Mouse (Mus musculus): ENCODE results near the gene Otoa. TPM values are rescaled to one million over a fixed set of nuclear protein-coding genes. Genes with fewer than 3 reads are reported as not detected.
A peak's percentile ranks its signal among the peaks of the same experiment; 100 is the strongest.

The Otoa gene
- polyA plus RNA-seq, 1 experiment: 0.46 TPM

GRCm38 (mm10) chr7:121053071-121053470 lies 28.4 kb upstream of the Otoa start:
- TF ChIP-seq POLR2A (IDR thresholded peaks at IDR 0.05; ENCODE audit: borderline replicate concordance, extremely low read depth, insufficient read depth, insufficient read length, poor library complexity, severe bottlenecking): no peak
- no peak for TF ChIP-seq CTCF (IDR thresholded peaks at IDR 0.05; ENCODE audit: borderline replicate concordance, extremely low read depth, insufficient read depth, insufficient read length)
- no peak for DNase-seq (ENCODE audit: low read depth)

DNA sequence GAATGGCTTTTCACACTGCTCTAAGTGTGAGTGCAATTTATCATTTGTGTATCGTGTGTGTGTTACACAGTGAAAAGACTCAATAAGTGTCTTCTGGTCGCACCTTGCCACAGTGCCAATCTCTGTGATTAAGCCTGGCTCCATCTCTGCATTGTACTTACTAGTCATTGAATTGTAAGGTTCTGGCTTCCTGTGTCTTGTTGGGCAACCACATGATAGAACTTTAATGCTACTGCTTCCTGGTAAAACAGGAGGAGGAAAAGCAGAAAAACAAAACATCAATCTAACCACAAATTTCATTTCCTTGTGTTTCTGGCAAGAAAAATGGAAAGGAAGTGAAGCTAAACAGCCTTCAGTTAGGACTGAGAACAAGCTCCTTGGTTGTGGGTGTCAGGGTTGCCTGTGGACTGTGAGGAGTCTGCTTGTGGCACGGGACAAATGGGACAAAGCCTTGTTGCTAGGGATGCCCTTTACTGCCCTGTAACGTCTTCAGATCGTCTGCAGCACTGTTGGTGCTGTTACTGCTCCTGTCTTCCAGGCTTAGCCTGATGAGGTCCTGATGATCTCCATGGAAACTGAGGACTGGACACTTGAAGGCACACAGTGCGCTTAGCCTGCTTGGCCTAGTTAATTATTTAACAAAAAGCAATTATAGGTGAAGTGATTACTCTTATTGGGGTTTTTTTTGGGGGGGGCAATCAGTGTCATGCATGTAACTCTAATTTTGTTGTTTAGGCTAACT lies 21.8 kb upstream of the Otoa start:
- no peak for DNase-seq (ENCODE audit: low read depth)
- no peak for TF ChIP-seq CTCF (IDR thresholded peaks at IDR 0.05; ENCODE audit: borderline replicate concordance, extremely low read depth, insufficient read depth, insufficient read length)
- TF ChIP-seq POLR2A (IDR thresholded peaks at IDR 0.05; ENCODE audit: borderline replicate concordance, extremely low read depth, insufficient read depth, insufficient read length, poor library complexity, severe bottlenecking): no peak

GRCm38 (mm10) chr7:121064309-121064708 lies 17.1 kb upstream of the Otoa start:
- DNase-seq (ENCODE audit: low read depth): peak; percentile 50
- TF ChIP-seq POLR2A (IDR thresholded peaks at IDR 0.05; ENCODE audit: borderline replicate concordance, extremely low read depth, insufficient read depth, insufficient read length, poor library complexity, severe bottlenecking): no peak
- peak; percentile 44; the same call in 1 of the 2 replicates for TF ChIP-seq CTCF (IDR thresholded peaks at IDR 0.05; ENCODE audit: borderline replicate concordance, extremely low read depth, insufficient read depth, insufficient read length)

- TF ChIP-seq CTCF (IDR thresholded peaks at IDR 0.05; ENCODE audit: borderline replicate concordance, extremely low read depth, insufficient read depth, insufficient read length) (no peak), POLR2A (IDR thresholded peaks at IDR 0.05; ENCODE audit: borderline replicate concordance, extremely low read depth, insufficient read depth, insufficient read length, poor library complexity, severe bottlenecking) (no peak)
- DNase-seq (ENCODE audit: low read depth): no peak
These were observed 10.2 kb upstream of the Otoa start for GRCm38 (mm10) chr7:121071276-121071675.

DNA sequence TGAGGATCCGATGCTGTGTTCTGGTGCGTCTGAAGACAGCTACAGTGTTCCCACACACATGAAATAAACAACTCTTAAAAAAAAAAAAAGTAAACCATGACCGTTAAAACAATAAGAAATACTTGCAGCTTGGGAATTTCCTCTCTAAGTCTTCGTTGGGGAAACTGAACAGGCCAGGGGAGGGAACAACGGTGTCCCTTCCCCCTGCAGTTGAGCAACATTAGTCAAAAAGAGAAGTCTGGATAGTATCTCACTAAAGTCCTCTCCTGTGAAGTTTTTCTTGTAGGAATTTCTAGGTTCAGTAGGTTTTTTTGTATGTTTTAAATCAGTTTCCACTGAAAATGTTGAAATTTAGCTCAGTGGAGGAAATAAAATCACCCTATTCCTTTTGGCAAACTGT lies 8.9 kb upstream of the Otoa start:
- no peak for TF ChIP-seq CTCF (IDR thresholded peaks at IDR 0.05; ENCODE audit: borderline replicate concordance, extremely low read depth, insufficient read depth, insufficient read length)
- TF ChIP-seq POLR2A (IDR thresholded peaks at IDR 0.05; ENCODE audit: borderline replicate concordance, extremely low read depth, insufficient read depth, insufficient read length, poor library complexity, severe bottlenecking): no peak
- no peak for DNase-seq (ENCODE audit: low read depth)

DNA sequence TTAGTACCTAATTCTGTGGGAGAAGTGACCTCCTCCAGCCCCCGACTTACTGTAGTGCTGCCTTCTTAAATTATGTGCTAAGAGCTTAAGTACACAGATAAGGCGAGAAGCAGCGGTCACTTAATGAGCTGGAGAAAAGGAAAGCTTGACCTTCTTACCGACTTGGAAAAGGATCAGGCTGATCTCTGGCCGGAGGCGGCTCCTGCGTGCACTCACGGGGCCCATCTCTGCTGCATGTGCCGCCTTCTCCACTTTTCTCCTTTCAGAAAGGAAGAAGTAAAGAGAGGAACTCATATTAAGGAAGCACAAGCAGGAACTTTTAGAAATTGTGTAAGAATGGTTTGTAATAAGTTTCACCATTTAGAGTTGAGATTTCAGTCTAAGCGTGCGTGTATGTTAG lies 7.2 kb upstream of the Otoa start, which contains the start of gene Igsf6:
Gene Igsf6 (minus strand): TSS at position 292 of the 400 bp plus-strand sequence.
- no peak for DNase-seq (ENCODE audit: low read depth)
- TF ChIP-seq POLR2A (IDR thresholded peaks at IDR 0.05; ENCODE audit: borderline replicate concordance, extremely low read depth, insufficient read depth, insufficient read length, poor library complexity, severe bottlenecking) (no peak), CTCF (IDR thresholded peaks at IDR 0.05; ENCODE audit: borderline replicate concordance, extremely low read depth, insufficient read depth, insufficient read length) (no peak)

GRCm38 (mm10) chr7:121074801-121075400 lies 6.5 kb upstream of the Otoa start:
- no peak for DNase-seq (ENCODE audit: low read depth)
- TF ChIP-seq CTCF (IDR thresholded peaks at IDR 0.05; ENCODE audit: borderline replicate concordance, extremely low read depth, insufficient read depth, insufficient read length) (no peak), POLR2A (IDR thresholded peaks at IDR 0.05; ENCODE audit: borderline replicate concordance, extremely low read depth, insufficient read depth, insufficient read length, poor library complexity, severe bottlenecking) (no peak)

- no peak for TF ChIP-seq CTCF (IDR thresholded peaks at IDR 0.05; ENCODE audit: borderline replicate concordance, extremely low read depth, insufficient read depth, insufficient read length)
- no peak for TF ChIP-seq POLR2A (IDR thresholded peaks at IDR 0.05; ENCODE audit: borderline replicate concordance, extremely low read depth, insufficient read depth, insufficient read length, poor library complexity, severe bottlenecking)
- DNase-seq (ENCODE audit: low read depth): no peak
These were observed 6.0 kb upstream of the Otoa start for GRCm38 (mm10) chr7:121075416-121075815.

GRCm38 (mm10) chr7:121077311-121077710 lies 4.1 kb upstream of the Otoa start:
- no peak for DNase-seq (ENCODE audit: low read depth)
- TF ChIP-seq CTCF (IDR thresholded peaks at IDR 0.05; ENCODE audit: borderline replicate concordance, extremely low read depth, insufficient read depth, insufficient read length): no peak
- TF ChIP-seq POLR2A (IDR thresholded peaks at IDR 0.05; ENCODE audit: borderline replicate concordance, extremely low read depth, insufficient read depth, insufficient read length, poor library complexity, severe bottlenecking): no peak

DNA sequence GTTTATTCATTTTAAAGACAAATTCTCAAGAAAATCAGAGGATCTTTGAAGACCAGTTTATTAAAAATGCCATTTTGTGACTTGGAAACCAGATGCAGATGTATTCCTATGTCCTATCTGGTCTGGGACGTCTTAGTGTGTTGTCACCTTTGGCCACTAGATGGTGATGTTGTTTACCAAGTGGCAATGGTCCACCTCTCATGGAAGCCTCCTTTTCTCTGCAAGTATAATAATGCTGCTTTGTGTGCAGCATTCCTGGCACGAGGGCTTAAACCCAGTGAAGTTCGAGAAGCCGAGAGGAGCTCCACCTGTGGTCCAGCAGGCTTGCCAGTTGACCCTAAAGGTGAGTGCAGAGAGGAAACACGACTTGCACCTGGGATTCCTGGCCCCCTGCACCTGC lies 3.6 kb upstream of the Otoa start:
- DNase-seq (ENCODE audit: low read depth): peak; percentile 89
- TF ChIP-seq POLR2A (IDR thresholded peaks at IDR 0.05; ENCODE audit: borderline replicate concordance, extremely low read depth, insufficient read depth, insufficient read length, poor library complexity, severe bottlenecking) (no peak), CTCF (IDR thresholded peaks at IDR 0.05; ENCODE audit: borderline replicate concordance, extremely low read depth, insufficient read depth, insufficient read length) (peak; percentile 80; the same call in 1 of the 2 replicates)

DNA sequence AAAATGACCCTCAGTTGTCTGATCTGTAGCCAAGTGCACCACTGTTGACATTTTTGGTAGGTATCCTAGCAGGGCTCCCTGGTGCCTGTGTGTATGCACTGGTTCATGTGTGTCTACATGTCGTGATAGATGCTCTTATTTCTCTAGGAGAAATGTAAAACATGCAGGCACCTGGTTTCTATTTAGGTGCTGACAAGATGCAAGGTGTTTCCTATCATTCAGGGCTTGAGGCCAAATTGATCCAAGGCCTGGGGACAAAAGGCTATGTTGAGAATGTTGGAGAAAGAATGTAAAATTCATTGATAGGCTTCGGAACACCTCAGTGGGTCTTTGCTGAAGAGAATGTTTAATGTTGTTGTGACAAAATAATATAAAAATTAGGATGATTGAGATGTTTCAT lies 366 bp downstream of the Otoa start:
- DNase-seq (ENCODE audit: low read depth): no peak
- TF ChIP-seq CTCF (IDR thresholded peaks at IDR 0.05; ENCODE audit: borderline replicate concordance, extremely low read depth, insufficient read depth, insufficient read length) (no peak), POLR2A (IDR thresholded peaks at IDR 0.05; ENCODE audit: borderline replicate concordance, extremely low read depth, insufficient read depth, insufficient read length, poor library complexity, severe bottlenecking) (no peak)
